Comparison of ENCODE assay signal across 9 mouse cellular contexts in the genomic region with DNA sequence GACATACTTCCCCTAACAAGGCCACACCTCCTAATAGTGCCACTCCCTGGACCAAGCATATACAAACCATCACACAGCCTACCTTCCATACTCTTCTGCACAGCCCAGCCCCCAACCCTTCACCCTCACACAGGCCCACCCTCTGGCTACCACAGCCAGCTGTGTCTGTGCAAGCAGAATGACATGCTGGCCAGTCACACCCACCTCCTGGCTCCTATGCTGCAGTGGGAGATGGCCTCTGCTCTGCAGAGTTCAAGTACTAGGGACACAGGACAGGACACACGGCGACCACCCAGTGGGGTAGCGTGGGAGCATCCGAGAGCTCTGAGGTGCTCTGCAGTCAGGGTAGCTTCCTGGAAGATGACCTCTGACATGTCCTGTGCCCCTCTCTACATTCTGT. TPM values are rescaled to one million over a fixed set of nuclear protein-coding genes. Genes with fewer than 3 reads are reported as not detected.
DNase-seq lines count a peak whose midpoint lies in the region; ATAC-seq and TF ChIP-seq lines count a peak whose summit lies in the region.
"Had no signal": no experiment of that assay in that cellular context is flagged by ENCODE, and none has a peak within 500 bp of the region (broad histone marks: within the 10 kb centered on the region; RNA-seq: fewer than 3 reads in every experiment).

No protein-coding gene starts in this region.

- H3K9ac ChIP-seq in limb, embryonic 15.5 days: no peak overlapping the region

- no peak for ATAC-seq in limb, embryonic 15.5 days (ENCODE audit: insufficient number of reproducible peaks, low FRiP score, low TSS enrichment, low read depth)

- peaks cover 39% of the 10 kb centered on the region for H3K36me3 ChIP-seq in limb, embryonic 15.5 days

- H3K9me3 ChIP-seq in limb, embryonic 15.5 days: no peaks in the 10 kb centered on the region

- no peak overlapping the region for H3K4me2 ChIP-seq in limb, embryonic 15.5 days

- TF ChIP-seq POLR2A in cortical plate, adult 2 months (IDR thresholded peaks at IDR 0.05; ENCODE audit: extremely low read depth, insufficient read depth, low read length): 0 out of 2 replicates have a peak, but pooled peaks have one; percentile 38

- no peak overlapping the region for H3K4me3 ChIP-seq in cortical plate, adult 2 months (ENCODE audit: insufficient read depth, low read length)
- H3K4me3 ChIP-seq in limb, embryonic 15.5 days: no peak overlapping the region

- H3K4me1 ChIP-seq in cortical plate, adult 2 months (ENCODE audit: control insufficient read depth, insufficient read depth, low read length): peaks cover 2% of the 10 kb centered on the region; the same call in 1 of the 2 replicates
- H3K4me1 ChIP-seq in limb, embryonic 15.5 days: peaks cover 27% of the 10 kb centered on the region

- 86% methylated on average over 4 of the region's 4 CpGs for WGBS in limb, embryonic 15.5 days

- no peaks in the 10 kb centered on the region; the same call in 1 of the 2 replicates for H3K27me3 ChIP-seq in limb, embryonic 15.5 days

- no peak for TF ChIP-seq CTCF in cortical plate, adult 2 months (IDR thresholded peaks at IDR 0.05; ENCODE audit: extremely low read depth, insufficient read depth, low read length)

- DNase-seq in cerebellum, adult 8-10 months: peak; percentile 46
- DNase-seq in cerebellum, adult 18-20 months: no peak
- DNase-seq in layer of hippocampus, postnatal 10 days (ENCODE audit: low spot score in 2 of 2): peak; percentile 56 to 57
- DNase-seq in layer of hippocampus, postnatal 14 days (ENCODE audit: low spot score in 2 of 2): no peak
- no peak for DNase-seq in ovary, postnatal 10 days (ENCODE audit: low spot score)
- no peak for DNase-seq in layer of hippocampus, adult 8-10 months (ENCODE audit: low spot score in 2 of 2)

- no peak overlapping the region for H3K27ac ChIP-seq in cortical plate, adult 2 months (ENCODE audit: insufficient read depth, low read length)
- peak overlapping the region; percentile 38; the same call in 1 of the 2 replicates for H3K27ac ChIP-seq in limb, embryonic 15.5 days

RNA-seq across cellular contexts. Expression of a gene that starts 25.9 kb away (rescaled TPM):
- 1 to 10 TPM; 2.3 to 2.9 TPM for total RNA-seq in layer of hippocampus, postnatal 10 days (2021)
- total RNA-seq in layer of hippocampus, postnatal 14 days (2021): 1 to 10 TPM; 3.4 to 3.7 TPM
- 1.8 and 2.0 TPM in 2 replicates for polyA plus RNA-seq in cortical plate, adult 2 months (2012; rRNA removed)
- 1.7 and 4.8 TPM in 2 replicates for polyA plus RNA-seq in limb, embryonic 15.5 days (2015; fragmentation: Nextera tagmentation; extraction: Ambion mirVana)
- total RNA-seq in layer of hippocampus, adult 8-10 months (2022): 1 to 10 TPM; 2.8 to 5.1 (median 4.2) TPM
- total RNA-seq: CH12.LX had no signal

Comparison
In these comparisons a context has a peak if more than half of its experiments do, and no peak if none do; other contexts are left out.
1. DNase-seq: peak in cerebellum, adult 8-10 months (single experiment) and layer of hippocampus, postnatal 10 days (2 of 2); none in cerebellum, adult 18-20 months (0 of 2), layer of hippocampus, postnatal 14 days (0 of 2), ovary, postnatal 10 days (single experiment) and layer of hippocampus, adult 8-10 months (0 of 2).